Mouse (Mus musculus): Measurements from ENCODE around the gene Bbip1. TPM values are rescaled to one million over a fixed set of nuclear protein-coding genes. Genes with fewer than 3 reads are reported as not detected.
"Not testable (repeated sequence)": the region's sequence is repeated elsewhere in the genome, so short reads cannot be mapped to it uniquely, and the experiment has no call there.

The Bbip1 gene
- polyA plus RNA-seq, 1 experiment from 2014 or later, result 100 TPM

- WGBS, result 69% methylated on average over 4 of the region's 4 CpGs
- ATAC-seq (ENCODE audit: insufficient number of reproducible peaks, insufficient read depth, low FRiP score, low read depth), result no peak
- peaks cover 2% of the 10 kb centered on the region; the same call in 1 of the 2 replicates for H3K36me3 ChIP-seq (ENCODE audit: control insufficient read depth, insufficient read depth, low read length)
Measured at GRCm38 (mm10) chr19:53941139-53941538, 3.3 kb downstream of the Bbip1 start.

GRCm38 (mm10) chr19:53939467-53939866, 5.0 kb downstream of the Bbip1 start:
- Histone ChIP-seq H3K27me3 (ENCODE audit: control insufficient read depth, insufficient read depth, low read length) (no peaks in the 10 kb centered on the region), H3K9ac (replicated peaks; ENCODE audit: low read depth, low read length) (no peak overlapping the region), H3K27ac (ENCODE audit: low read length) (no peak overlapping the region), H3K4me2 (replicated peaks; ENCODE audit: low read depth, low read length) (no peak overlapping the region), H3K4me3 (ENCODE audit: low read depth, low read length) (no peak overlapping the region), H3K9me3 (ENCODE audit: control insufficient read depth, low read depth, low read length) (no peaks in the 10 kb centered on the region), H3K36me3 (ENCODE audit: control insufficient read depth, insufficient read depth, low read length) (peaks cover 2% of the 10 kb centered on the region; the same call in 1 of the 2 replicates), H3K4me1 (ENCODE audit: control insufficient read depth, insufficient read depth, low read length) (peaks cover 6% of the 10 kb centered on the region; the same call in 1 of the 2 replicates)
- ATAC-seq (ENCODE audit: insufficient number of reproducible peaks, insufficient read depth, low FRiP score, low read depth), result no peak
- 81% methylated on average over 4 of the region's 4 CpGs for WGBS

More at GRCm38 (mm10) chr19:53941139-53941538, 3.3 kb downstream of the Bbip1 start:
- Histone ChIP-seq H3K4me1 (ENCODE audit: control insufficient read depth, insufficient read depth, low read length) (peaks cover 6% of the 10 kb centered on the region; the same call in 1 of the 2 replicates), H3K4me3 (ENCODE audit: low read depth, low read length) (no peak overlapping the region), H3K27me3 (ENCODE audit: control insufficient read depth, insufficient read depth, low read length) (no peaks in the 10 kb centered on the region), H3K27ac (ENCODE audit: low read length) (no peak overlapping the region), H3K9ac (replicated peaks; ENCODE audit: low read depth, low read length) (no peak overlapping the region), H3K4me2 (replicated peaks; ENCODE audit: low read depth, low read length) (no peak overlapping the region), H3K9me3 (ENCODE audit: control insufficient read depth, low read depth, low read length) (no peaks in the 10 kb centered on the region)

- H3K36me3 ChIP-seq (ENCODE audit: control insufficient read depth, insufficient read depth, low read length), result peaks cover 31% of the 10 kb centered on the region
- no peaks in the 10 kb centered on the region for H3K9me3 ChIP-seq (ENCODE audit: control insufficient read depth, low read depth, low read length)
- H3K4me3 ChIP-seq (ENCODE audit: low read depth, low read length), result no peak overlapping the region
- ATAC-seq (ENCODE audit: insufficient number of reproducible peaks, insufficient read depth, low FRiP score, low read depth), result no peak
- H3K4me2 ChIP-seq (replicated peaks; ENCODE audit: low read depth, low read length), result no peak overlapping the region
- no peak overlapping the region for H3K9ac ChIP-seq (replicated peaks; ENCODE audit: low read depth, low read length)
- 0 out of 2 replicates have a peak overlapping the region, but pooled peaks have one; percentile 15 for H3K27ac ChIP-seq (ENCODE audit: low read length)
- H3K4me1 ChIP-seq (ENCODE audit: control insufficient read depth, insufficient read depth, low read length), result no peaks in the 10 kb centered on the region
- no peaks in the 10 kb centered on the region for H3K27me3 ChIP-seq (ENCODE audit: control insufficient read depth, insufficient read depth, low read length)
Measured at GRCm38 (mm10) chr19:53934046-53934445, 10.4 kb downstream of the Bbip1 start.

GRCm38 (mm10) chr19:53933050-53933449, 11.4 kb downstream of the Bbip1 start:
- no peaks in the 10 kb centered on the region for H3K4me1 ChIP-seq (ENCODE audit: control insufficient read depth, insufficient read depth, low read length)
- no peaks in the 10 kb centered on the region for H3K9me3 ChIP-seq (ENCODE audit: control insufficient read depth, low read depth, low read length)
- no peak overlapping the region for H3K4me3 ChIP-seq (ENCODE audit: low read depth, low read length)
- peaks cover 35% of the 10 kb centered on the region for H3K36me3 ChIP-seq (ENCODE audit: control insufficient read depth, insufficient read depth, low read length)
- H3K9ac ChIP-seq (replicated peaks; ENCODE audit: low read depth, low read length), result no peak overlapping the region
- no peaks in the 10 kb centered on the region for H3K27me3 ChIP-seq (ENCODE audit: control insufficient read depth, insufficient read depth, low read length)
- no peak overlapping the region for H3K27ac ChIP-seq (ENCODE audit: low read length)
- H3K4me2 ChIP-seq (replicated peaks; ENCODE audit: low read depth, low read length), result no peak overlapping the region
- ATAC-seq (ENCODE audit: insufficient number of reproducible peaks, insufficient read depth, low FRiP score, low read depth), result no peak

GRCm38 (mm10) chr19:53929218-53929617, 15.2 kb downstream of the Bbip1 start:
- Histone ChIP-seq H3K4me3 (ENCODE audit: low read depth, low read length) (no peak overlapping the region), H3K4me1 (ENCODE audit: control insufficient read depth, insufficient read depth, low read length) (no peaks in the 10 kb centered on the region), H3K9me3 (ENCODE audit: control insufficient read depth, low read depth, low read length) (no peaks in the 10 kb centered on the region), H3K27me3 (ENCODE audit: control insufficient read depth, insufficient read depth, low read length) (no peaks in the 10 kb centered on the region), H3K9ac (replicated peaks; ENCODE audit: low read depth, low read length) (no peak overlapping the region), H3K36me3 (ENCODE audit: control insufficient read depth, insufficient read depth, low read length) (peaks cover 52% of the 10 kb centered on the region), H3K4me2 (replicated peaks; ENCODE audit: low read depth, low read length) (no peak overlapping the region), H3K27ac (ENCODE audit: low read length) (no peak overlapping the region)
- no peak for ATAC-seq (ENCODE audit: insufficient number of reproducible peaks, insufficient read depth, low FRiP score, low read depth)
- WGBS, result 82% methylated on average over 3 of the region's 3 CpGs

GRCm38 (mm10) chr19:53926705-53927104, 17.7 kb downstream of the Bbip1 start:
- Histone ChIP-seq H3K4me2 (replicated peaks; ENCODE audit: low read depth, low read length) (no peak overlapping the region), H3K4me1 (ENCODE audit: control insufficient read depth, insufficient read depth, low read length) (no peaks in the 10 kb centered on the region), H3K36me3 (ENCODE audit: control insufficient read depth, insufficient read depth, low read length) (peaks cover 53% of the 10 kb centered on the region), H3K4me3 (ENCODE audit: low read depth, low read length) (no peak overlapping the region), H3K9me3 (ENCODE audit: control insufficient read depth, low read depth, low read length) (no peaks in the 10 kb centered on the region), H3K27ac (ENCODE audit: low read length) (no peak overlapping the region), H3K9ac (replicated peaks; ENCODE audit: low read depth, low read length) (no peak overlapping the region), H3K27me3 (ENCODE audit: control insufficient read depth, insufficient read depth, low read length) (no peaks in the 10 kb centered on the region)
- ATAC-seq (ENCODE audit: insufficient number of reproducible peaks, insufficient read depth, low FRiP score, low read depth), result no peak
- 84% methylated on average over 1 of the region's 1 CpGs for WGBS

GRCm38 (mm10) chr19:53925338-53925751, 19.1 kb downstream of the Bbip1 start:
- Histone ChIP-seq H3K4me2 (replicated peaks; ENCODE audit: low read depth, low read length) (no peak overlapping the region), H3K9me3 (ENCODE audit: control insufficient read depth, low read depth, low read length) (no peaks in the 10 kb centered on the region), H3K9ac (replicated peaks; ENCODE audit: low read depth, low read length) (no peak overlapping the region), H3K4me3 (ENCODE audit: low read depth, low read length) (no peak overlapping the region), H3K27ac (ENCODE audit: low read length) (no peak overlapping the region), H3K36me3 (ENCODE audit: control insufficient read depth, insufficient read depth, low read length) (peaks cover 52% of the 10 kb centered on the region), H3K4me1 (ENCODE audit: control insufficient read depth, insufficient read depth, low read length) (no peaks in the 10 kb centered on the region), H3K27me3 (ENCODE audit: control insufficient read depth, insufficient read depth, low read length) (no peaks in the 10 kb centered on the region)
- ATAC-seq (ENCODE audit: insufficient number of reproducible peaks, insufficient read depth, low FRiP score, low read depth), result no peak
- 86% methylated on average over 2 of the region's 2 CpGs for WGBS

- H3K9ac ChIP-seq (replicated peaks; ENCODE audit: low read depth, low read length); ATAC-seq (ENCODE audit: insufficient number of reproducible peaks, insufficient read depth, low FRiP score, low read depth); H3K27me3 ChIP-seq (ENCODE audit: control insufficient read depth, insufficient read depth, low read length); H3K4me2 ChIP-seq (replicated peaks; ENCODE audit: low read depth, low read length); H3K27ac ChIP-seq (ENCODE audit: low read length); H3K4me3 ChIP-seq (ENCODE audit: low read depth, low read length); H3K4me1 ChIP-seq (ENCODE audit: control insufficient read depth, insufficient read depth, low read length); H3K9me3 ChIP-seq (ENCODE audit: control insufficient read depth, low read depth, low read length): not testable (repeated sequence)
- WGBS, result 91% methylated on average over 3 of the region's 3 CpGs
- peaks cover 55% of the 10 kb centered on the region for H3K36me3 ChIP-seq (ENCODE audit: control insufficient read depth, insufficient read depth, low read length)
Measured at GRCm38 (mm10) chr19:53921996-53922395, 22.4 kb downstream of the Bbip1 start.

- no peak overlapping the region for H3K4me2 ChIP-seq (replicated peaks; ENCODE audit: low read depth, low read length)
- no peaks in the 10 kb centered on the region for H3K9me3 ChIP-seq (ENCODE audit: control insufficient read depth, low read depth, low read length)
- H3K36me3 ChIP-seq (ENCODE audit: control insufficient read depth, insufficient read depth, low read length), result peaks cover 51% of the 10 kb centered on the region
- no peaks in the 10 kb centered on the region for H3K27me3 ChIP-seq (ENCODE audit: control insufficient read depth, insufficient read depth, low read length)
- H3K4me3 ChIP-seq (ENCODE audit: low read depth, low read length), result no peak overlapping the region
- H3K9ac ChIP-seq (replicated peaks; ENCODE audit: low read depth, low read length), result no peak overlapping the region
- no peak overlapping the region for H3K27ac ChIP-seq (ENCODE audit: low read length)
- ATAC-seq (ENCODE audit: insufficient number of reproducible peaks, insufficient read depth, low FRiP score, low read depth), result no peak
- H3K4me1 ChIP-seq (ENCODE audit: control insufficient read depth, insufficient read depth, low read length), result no peaks in the 10 kb centered on the region
- 89% methylated on average over 10 of the region's 10 CpGs for WGBS
Measured at GRCm38 (mm10) chr19:53919541-53919940, 24.9 kb downstream of the Bbip1 start.
